Mouse (Mus musculus) limb, embryonic 14.5 days (tissue): ENCODE measurements at regions not wholly inside any gene's neighbourhood (a gene's known extent, or its start where the extent isn't known, plus 50 kb on each side); places are given as distances from the start of the nearest gene placed in this dataset.

Experiments
- ATAC-seq: fragments of 200-750 bp; cut with Nextera tagmentation; 2 replicates; pipeline ENCODE4 v1.8.0; 2017; ENCODE audit warnings: low read depth, moderate number of reproducible peaks, moderate TSS enrichment; ENCODE audit not compliant: low FRiP score
- DNase-seq: peaks from one replicate; pipeline ENCODE4 v3.0.0-alpha.2; 2015; ENCODE audit warnings: low spot score
- H3K27ac ChIP-seq: fragments of 300-500 bp; sonication (generic); replicated peaks from 2 replicates; pipeline ENCODE4 v1.5.1; 2014; ENCODE audit warnings: low read depth, mild to moderate bottlenecking, low read length, moderate library complexity, mixed read lengths
- H3K27me3 ChIP-seq: fragments of 300-500 bp; sonication (generic); 2 replicates; pipeline ENCODE4 v1.6.1; 2014; ENCODE audit warnings: low read length, mixed read lengths; ENCODE audit not compliant: control insufficient read depth, insufficient read depth
- H3K36me3 ChIP-seq: fragments of 300-500 bp; sonication (generic); 2 replicates; pipeline ENCODE4 v1.6.1; 2014; ENCODE audit warnings: mild to moderate bottlenecking, low read length, moderate library complexity, mixed read lengths; ENCODE audit not compliant: control insufficient read depth, insufficient read depth
- H3K4me1 ChIP-seq: fragments of 300-500 bp; sonication (generic); 2 replicates; pipeline ENCODE4 v1.6.1; 2014; ENCODE audit warnings: antibody characterized with exemption, low read length, mixed read lengths; ENCODE audit not compliant: control insufficient read depth, insufficient read depth
- H3K4me2 ChIP-seq: fragments of 300-500 bp; sonication (generic); replicated peaks from 2 replicates; pipeline ENCODE4 v1.6.1; 2014; ENCODE audit warnings: low read depth, mild to moderate bottlenecking, low read length, moderate library complexity; ENCODE audit not compliant: severe bottlenecking
- H3K4me3 ChIP-seq: fragments of 300-500 bp; sonication (generic); replicated peaks from 2 replicates; pipeline ENCODE4 v1.5.1; 2014; ENCODE audit warnings: low read length
- H3K9ac ChIP-seq: fragments of 300-500 bp; sonication (generic); 2 replicates; pipeline ENCODE4 v1.6.1; 2014; ENCODE audit warnings: mild to moderate bottlenecking, low read depth, low read length, moderate library complexity; ENCODE audit not compliant: severe bottlenecking
- H3K9me3 ChIP-seq: fragments of 300-500 bp; sonication (generic); 2 replicates; pipeline ENCODE4 v1.6.1; 2016; ENCODE audit warnings: low read length; ENCODE audit not compliant: control insufficient read depth
- POLR2A ChIP-seq: fragments of 200-500 bp; IDR thresholded peaks from 2 replicates; pipeline ENCODE4 v1.8.0; 2012; ENCODE audit warnings: inconsistent platforms, mild to moderate bottlenecking, moderate library complexity, borderline replicate concordance; ENCODE audit not compliant: insufficient read depth, insufficient read length; ENCODE audit errors: extremely low read depth
- WGBS: fragments of 180-500 bp; shearing (Covaris S2); extraction: QIAGEN DNeasy Blood & Tissue Kit; methylation state at CpG from one replicate; pipeline ENCODE4 v1.1.7; 2014; 5-methylcytosine and 5-hydroxymethylcytosine counted together

GRCm38 (mm10) chr3:143594676-143595075, 610.3 kb downstream of the Lmo4 start:
- Histone ChIP-seq H3K4me1 (peaks cover 6% of the 10 kb centered on the region; the same call in 1 of the 2 replicates), H3K9ac (no peak overlapping the region), H3K9me3 (no peaks in the 10 kb centered on the region), H3K4me3 (no peak overlapping the region), H3K36me3 (no peaks in the 10 kb centered on the region), H3K27ac (no peak overlapping the region), H3K27me3 (0 out of 2 replicates have a peak, but pooled peaks cover 8% of the 10 kb centered on the region), H3K4me2 (no peak overlapping the region)
- ATAC-seq (no peak), DNase-seq (no peak)
- 51% methylated on average over 7 of the region's 7 CpGs for WGBS
- no peak for TF ChIP-seq POLR2A

DNA sequence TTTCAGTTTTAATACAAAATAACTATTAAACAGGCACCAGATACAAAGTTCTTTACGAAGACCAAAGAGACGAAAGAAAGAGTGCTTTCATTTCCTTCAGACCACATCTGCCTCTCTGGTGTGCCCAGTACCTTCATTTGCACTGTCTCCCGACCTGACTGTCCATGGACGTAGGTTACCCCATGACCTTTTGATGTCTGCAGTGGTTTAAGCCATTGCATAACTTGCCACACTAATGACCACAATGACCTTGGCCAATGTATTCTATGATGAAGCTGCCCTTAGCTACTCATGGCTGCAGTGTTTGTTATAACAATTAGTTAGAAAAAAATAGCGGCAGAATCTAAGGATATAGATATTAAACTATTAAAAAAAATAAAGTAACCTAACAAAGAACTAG, 618.4 kb downstream of the Lmo4 start:
- 82% methylated on average over 5 of the region's 5 CpGs for WGBS

GRCm38 (mm10) chr3:143584692-143585603, 620.1 kb downstream of the Lmo4 start:
- ATAC-seq (no peak), DNase-seq (no peak)
- no peak overlapping the region for H3K27ac ChIP-seq
- H3K9me3 ChIP-seq = no peaks in the 10 kb centered on the region
- H3K9ac ChIP-seq = no peak overlapping the region
- WGBS = 85% methylated on average over 6 of the region's 6 CpGs
- no peaks in the 10 kb centered on the region for H3K27me3 ChIP-seq
- no peak overlapping the region for H3K4me3 ChIP-seq
- H3K4me2 ChIP-seq = no peak overlapping the region
- no peak for TF ChIP-seq POLR2A
- H3K36me3 ChIP-seq = no peaks in the 10 kb centered on the region
- no peaks in the 10 kb centered on the region for H3K4me1 ChIP-seq

More for the DNA sequence above, 618.4 kb downstream of the Lmo4 start:
- Histone ChIP-seq H3K4me1 (no peaks in the 10 kb centered on the region), H3K4me2 (no peak overlapping the region), H3K27me3 (no peaks in the 10 kb centered on the region), H3K9me3 (no peaks in the 10 kb centered on the region), H3K4me3 (no peak overlapping the region), H3K36me3 (no peaks in the 10 kb centered on the region), H3K9ac (no peak overlapping the region), H3K27ac (no peak overlapping the region)
- no peak for DNase-seq
- ATAC-seq = no peak
- no peak for TF ChIP-seq POLR2A

- Histone ChIP-seq H3K4me3 (no peak overlapping the region), H3K9me3 (no peaks in the 10 kb centered on the region), H3K27ac (no peak overlapping the region), H3K4me1 (peaks cover 22% of the 10 kb centered on the region), H3K36me3 (no peaks in the 10 kb centered on the region), H3K27me3 (no peaks in the 10 kb centered on the region), H3K9ac (no peak overlapping the region), H3K4me2 (no peak overlapping the region)
- TF ChIP-seq POLR2A = no peak
- ATAC-seq (no peak; the same call in 1 of the 2 replicates), DNase-seq (peak; percentile 11)
- WGBS = 38% methylated on average over 7 of the region's 7 CpGs
Observed at GRCm38 (mm10) chr3:143576338-143577007, 628.5 kb downstream of the Lmo4 start.

- Histone ChIP-seq H3K9ac (no peak overlapping the region), H3K4me1 (peaks cover 22% of the 10 kb centered on the region), H3K4me3 (no peak overlapping the region), H3K27ac (no peak overlapping the region), H3K27me3 (no peaks in the 10 kb centered on the region), H3K4me2 (no peak overlapping the region), H3K36me3 (no peaks in the 10 kb centered on the region), H3K9me3 (no peaks in the 10 kb centered on the region)
- DNase-seq (no peak), ATAC-seq (no peak)
- 64% methylated on average over 8 of the region's 8 CpGs for WGBS
- no peak for TF ChIP-seq POLR2A
Observed at GRCm38 (mm10) chr3:143575737-143576136, 629.3 kb downstream of the Lmo4 start.
